Mouse (Mus musculus) liver, adult 2 months (tissue): ENCODE results near the gene Olfr1356. TPM values are rescaled to one million over a fixed set of nuclear protein-coding genes. Genes with fewer than 3 reads are reported as not detected.
"Not testable (repeated sequence)": the region's sequence is repeated elsewhere in the genome, so short reads cannot be mapped to it uniquely, and the experiment has no call there.

Source experiments
- DNase-seq: peaks from one replicate; pipeline ENCODE4 v3.0.0-alpha.2; 2011; ENCODE audit warnings: low read depth, low spot score; ENCODE audit errors: extremely low read depth
- H3K27ac ChIP-seq: fragments of 200-500 bp; replicated peaks from 2 replicates; pipeline ENCODE4 v1.5.1; 2012; ENCODE audit warnings: low read depth, mild to moderate bottlenecking, control low read depth, inconsistent platforms, low read length; ENCODE audit not compliant: insufficient read depth
- H3K27me3 ChIP-seq: fragments of 200-500 bp; 2 replicates; pipeline ENCODE4 v1.6.1; 2012; ENCODE audit warnings: mild to moderate bottlenecking, moderate library complexity, low read length, inconsistent platforms; ENCODE audit not compliant: control insufficient read depth, insufficient read depth
- H3K36me3 ChIP-seq: fragments of 200-500 bp; 2 replicates; pipeline ENCODE4 v1.6.1; 2012; ENCODE audit warnings: low read length, inconsistent platforms; ENCODE audit not compliant: control insufficient read depth, insufficient read depth
- H3K4me1 ChIP-seq: fragments of 200-500 bp; 2 replicates; pipeline ENCODE4 v1.6.1; 2011; ENCODE audit warnings: low read length; ENCODE audit not compliant: control insufficient read depth, insufficient read depth
- H3K4me3 ChIP-seq: fragments of 200-500 bp; 2 replicates; pipeline ENCODE4 v1.5.1; 2011; ENCODE audit warnings: low read depth, mild to moderate bottlenecking, control low read depth, low read length, moderate library complexity; ENCODE audit not compliant: insufficient read depth
- H3K79me2 ChIP-seq: fragments of 200-500 bp; 2 replicates; pipeline ENCODE4 v1.6.1; 2012; ENCODE audit warnings: inconsistent platforms, mild to moderate bottlenecking, low read length, moderate library complexity; ENCODE audit not compliant: control insufficient read depth, insufficient read depth
- H3K9ac ChIP-seq: fragments of 200-500 bp; 2 replicates; pipeline ENCODE4 v1.6.1; 2012; ENCODE audit warnings: low read depth, mild to moderate bottlenecking, control low read depth, inconsistent platforms, low read length
- CTCF ChIP-seq: fragments of 200-500 bp; IDR thresholded peaks from 2 replicates; pipeline ENCODE4 v1.5.1; 2011; ENCODE audit warnings: low read depth, low read length, control low read depth
- POLR2A ChIP-seq: fragments of 200-500 bp; IDR thresholded peaks from 2 replicates; pipeline ENCODE4 v1.6.1; 2011; ENCODE audit warnings: low read length, control low read depth; ENCODE audit not compliant: insufficient read depth; ENCODE audit errors: extremely low read depth
- WGBS: fragments of 180-500 bp; shearing (Covaris S2); methylation state at CpG from one replicate; pipeline ENCODE4 v1.1.7; 2018; 5-methylcytosine and 5-hydroxymethylcytosine counted together
- polyA plus RNA-seq: library from polyadenylated mRNA; depleted of rRNA; stranded (reverse); fragments of >200 nt; gene quantifications from 2 replicates; pipeline ENCODE4 v1.2.3, GENCODE M21; 2012; rRNA removed
- total RNA-seq: library from RNA; depleted of rRNA; stranded (reverse); fragments of >200 nt; gene quantifications from 2 replicates; pipeline ENCODE4 v1.2.3, GENCODE M21; 2014; rRNA removed

Gene Olfr1356
- total RNA-seq (not detected in 2 replicates), polyA plus RNA-seq (not detected in 2 replicates)

DNA sequence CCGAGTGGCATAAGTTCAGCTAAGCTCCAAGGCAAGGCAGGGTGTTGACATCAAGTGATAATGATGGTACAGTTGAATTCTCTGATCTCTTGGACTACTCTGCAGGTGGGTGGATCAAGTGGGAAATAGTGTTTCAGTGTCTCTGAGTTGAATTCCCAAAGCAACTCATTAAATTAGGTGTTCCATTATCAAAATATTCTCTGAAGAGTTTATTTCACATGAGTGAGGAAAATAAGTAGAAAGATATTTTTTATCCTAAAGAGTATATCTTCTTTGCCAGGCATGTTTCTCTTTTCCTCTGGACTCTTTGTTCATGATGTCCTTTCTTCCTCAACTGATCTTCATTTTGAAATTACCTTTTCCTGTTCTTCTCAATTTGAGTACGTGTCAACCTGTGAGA, at the start of gene Olfr1356:
TSS of gene Olfr1356 (minus strand) at position 101 of the 400 bp plus-strand sequence.
- TF ChIP-seq CTCF: no peak
- TF ChIP-seq POLR2A: no peak
- H3K27ac ChIP-seq: no peak within 1 kb of the TSS
- no peak within 1 kb of the TSS for H3K9ac ChIP-seq
- 80% methylated on average over 2 of the region's 2 CpGs for WGBS
- H3K79me2 ChIP-seq: no peaks in the 10 kb centered on the region
- no peak for DNase-seq
- no peaks in the 10 kb centered on the region for H3K27me3 ChIP-seq
- no peaks in the 10 kb centered on the region for H3K4me1 ChIP-seq
- H3K4me3 ChIP-seq: no peak within 1 kb of the TSS
- no peaks in the 10 kb centered on the region for H3K36me3 ChIP-seq

GRCm38 (mm10) chr10:78875240-78875639, 23.3 kb upstream of the Olfr1356 start, which contains the start of gene Olfr1355:
Gene Olfr1355 (plus strand): TSS chr10:78875540.
- Histone ChIP-seq H3K27ac (no peak within 1 kb of the TSS), H3K4me1 (no peaks in the 10 kb centered on the region), H3K9ac (no peak within 1 kb of the TSS), H3K36me3 (no peaks in the 10 kb centered on the region), H3K4me3 (no peak within 1 kb of the TSS), H3K27me3 (no peaks in the 10 kb centered on the region), H3K79me2 (no peaks in the 10 kb centered on the region)
- no peak for DNase-seq
- 60% methylated on average over 2 of the region's 2 CpGs for WGBS
- no peak for TF ChIP-seq POLR2A
- TF ChIP-seq CTCF: no peak

- not testable (repeated sequence) for H3K9ac ChIP-seq, H3K79me2 ChIP-seq, H3K27me3 ChIP-seq, H3K4me1 ChIP-seq, DNase-seq, H3K36me3 ChIP-seq, H3K27ac ChIP-seq, H3K4me3 ChIP-seq
- WGBS: 93% methylated on average over 12 of the region's 12 CpGs
Measured at GRCm38 (mm10) chr10:78840456-78840855, 11.5 kb downstream of the Olfr1356 start.

DNA sequence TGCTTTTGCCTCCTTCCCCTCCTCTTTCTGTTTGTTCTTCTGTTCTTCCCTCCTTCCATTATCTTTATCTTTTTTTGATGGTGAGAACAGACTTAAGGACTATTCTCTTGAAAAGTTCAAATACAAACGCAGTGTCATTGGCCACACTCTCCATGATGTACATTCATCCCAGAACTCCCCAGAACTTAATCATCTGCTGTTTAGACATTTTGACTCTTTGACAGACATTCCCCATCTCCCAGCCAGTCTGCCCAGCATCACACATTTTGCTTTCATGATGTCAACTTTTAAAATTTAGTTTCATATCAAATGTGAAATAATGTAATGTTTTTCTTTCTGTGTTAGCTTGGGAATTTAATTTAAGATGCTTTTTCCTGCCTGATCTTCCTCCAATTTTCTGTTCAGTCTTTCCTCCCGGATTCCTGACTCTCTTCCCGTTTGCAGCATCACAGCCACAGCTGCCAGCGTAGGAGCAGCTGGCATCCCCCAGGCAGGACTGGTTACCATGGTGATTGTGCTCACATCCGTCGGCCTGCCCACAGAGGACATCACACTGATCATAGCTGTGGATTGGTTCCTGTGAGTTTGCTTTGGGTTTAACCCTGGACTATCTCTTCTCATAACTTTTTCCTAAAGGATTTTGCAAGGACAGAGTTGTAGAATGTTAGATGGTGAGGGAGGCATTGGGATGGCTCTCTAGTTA, 39.5 kb downstream of the Olfr1356 start:
- Histone ChIP-seq H3K9ac (no peak overlapping the region), H3K4me1 (no peaks in the 10 kb centered on the region), H3K4me3 (no peak overlapping the region), H3K27me3 (no peaks in the 10 kb centered on the region), H3K79me2 (no peaks in the 10 kb centered on the region), H3K36me3 (no peaks in the 10 kb centered on the region), H3K27ac (no peak overlapping the region)
- WGBS: 67% methylated on average over 6 of the region's 6 CpGs
- no peak for TF ChIP-seq CTCF
- no peak for TF ChIP-seq POLR2A
- no peak for DNase-seq

- TF ChIP-seq POLR2A (no peak), CTCF (no peak)
- WGBS: 81% methylated on average over 2 of the region's 2 CpGs
- Histone ChIP-seq H3K27me3 (no peaks in the 10 kb centered on the region), H3K27ac (no peak overlapping the region), H3K79me2 (no peaks in the 10 kb centered on the region), H3K36me3 (no peaks in the 10 kb centered on the region), H3K9ac (no peak overlapping the region), H3K4me1 (no peaks in the 10 kb centered on the region), H3K4me3 (no peak overlapping the region)
- no peak for DNase-seq
Measured at GRCm38 (mm10) chr10:78801449-78801848, 50.5 kb downstream of the Olfr1356 start.

Other genes with a start within 250 kb of the Olfr1356 start
- gene Olfr1357, start 234.1 kb downstream of the Olfr1356 start, total RNA-seq: not detected in 2 replicates
- gene Olfr1357, start 234.1 kb downstream of the Olfr1356 start, polyA plus RNA-seq: not detected in 2 replicates
- gene Casp14, start 133.9 kb downstream of the Olfr1356 start, total RNA-seq: not detected in 2 replicates
- gene Casp14, start 133.9 kb downstream of the Olfr1356 start, polyA plus RNA-seq: not detected in 2 replicates
- not detected in 2 replicates for gene Ccdc105, start 99.1 kb downstream of the Olfr1356 start, total RNA-seq
- not detected in 2 replicates for gene Ccdc105, start 99.1 kb downstream of the Olfr1356 start, polyA plus RNA-seq
- gene Slc1a6, start 71.7 kb downstream of the Olfr1356 start, total RNA-seq: 0.18 TPM in 1 of 2 replicates, not detected in the other
- 0.07 and 0.10 TPM in 2 replicates for gene Slc1a6, start 71.7 kb downstream of the Olfr1356 start, polyA plus RNA-seq
- gene Olfr1355, start 23.4 kb upstream of the Olfr1356 start, total RNA-seq: not detected in 2 replicates
- gene Olfr1355, start 23.4 kb upstream of the Olfr1356 start, polyA plus RNA-seq: not detected in 2 replicates
- gene Olfr1354, start 61.0 kb upstream of the Olfr1356 start, total RNA-seq: not detected in 2 replicates
- not detected in 2 replicates for gene Olfr1354, start 61.0 kb upstream of the Olfr1356 start, polyA plus RNA-seq
- not detected in 2 replicates for gene Olfr8, start 98.5 kb upstream of the Olfr1356 start, total RNA-seq
- not detected in 2 replicates for gene Olfr8, start 98.5 kb upstream of the Olfr1356 start, polyA plus RNA-seq
- not detected in 2 replicates for gene Olfr1353, start 111.1 kb upstream of the Olfr1356 start, total RNA-seq
- not detected in 2 replicates for gene Olfr1353, start 111.1 kb upstream of the Olfr1356 start, polyA plus RNA-seq
- not detected in 2 replicates for gene Olfr1352, start 128.9 kb upstream of the Olfr1356 start, total RNA-seq
- not detected in 2 replicates for gene Olfr1352, start 128.9 kb upstream of the Olfr1356 start, polyA plus RNA-seq
- not detected in 2 replicates for gene Olfr1351, start 160.3 kb upstream of the Olfr1356 start, total RNA-seq
- gene Olfr1351, start 160.3 kb upstream of the Olfr1356 start, polyA plus RNA-seq: not detected in 2 replicates
- gene Olfr57, start 176.6 kb upstream of the Olfr1356 start, total RNA-seq: not detected in 2 replicates
- not detected in 2 replicates for gene Olfr57, start 176.6 kb upstream of the Olfr1356 start, polyA plus RNA-seq
- gene 2610008E11Rik, start 245.4 kb upstream of the Olfr1356 start, total RNA-seq: 12.1 and 13.8 TPM in 2 replicates
- gene 2610008E11Rik, start 245.4 kb upstream of the Olfr1356 start, polyA plus RNA-seq: 0.67 and 0.75 TPM in 2 replicates